Mouse (Mus musculus) gastrocnemius, adult 2 months (tissue): ENCODE measurements around the gene Atf5. TPM values are rescaled to one million over a fixed set of nuclear protein-coding genes. Genes with fewer than 3 reads are reported as not detected.

Experiments used
- DNase-seq: peaks from one replicate; pipeline ENCODE4 v3.0.0; 2022
- H3K27ac ChIP-seq: fragments of 200-600 bp; 2 replicates; pipeline ENCODE4 v1.8.1; 2022; ENCODE audit warnings: mild to moderate bottlenecking
- H3K4me3 ChIP-seq: fragments of 200-600 bp; 2 replicates; pipeline ENCODE4 v1.8.1; 2022; ENCODE audit warnings: mild to moderate bottlenecking, moderate library complexity
- CTCF ChIP-seq: fragments of 200-600 bp; IDR thresholded peaks from 2 replicates; pipeline ENCODE4 v1.8.1; 2022; ENCODE audit warnings: antibody characterized with exemption, mild to moderate bottlenecking, moderate library complexity
- intact Hi-C: fragments of 180-260 bp; cut with DNase I; formaldehyde crosslinking; loops from one replicate; pipeline ENCODE4 v1.15.1; 2025
- total RNA-seq, 2 experiments: library from RNA; stranded (reverse); gene quantifications; 2 replicates each; pipeline ENCODE4 v1.2.3; 2021

The Atf5 gene
- total RNA-seq, 2 experiments from 2014 or later: 74.7 to 115 TPM

GRCm38 (mm10) chr7:44814423-44814822 is 2.0 kb downstream of the Atf5 start:
- Histone ChIP-seq H3K4me3 (peak overlapping the region; percentile 99), H3K27ac (peak overlapping the region; percentile 99; the same call in 1 of the 2 replicates)
- no peak for DNase-seq
- intact Hi-C loops: loop anchor here (10.0 kb wide), 1 partner anchor 170 kb away; no protein-coding TSS in a partner anchor
- no peak for TF ChIP-seq CTCF

GRCm38 (mm10) chr7:44813985-44814384 is 2.5 kb downstream of the Atf5 start:
- intact Hi-C loops: loop anchor here (10.0 kb wide), 1 partner anchor 169 kb away; no protein-coding TSS in a partner anchor
- H3K27ac ChIP-seq: no peak overlapping the region
- peak overlapping the region; percentile 99 for H3K4me3 ChIP-seq
- DNase-seq: no peak
- TF ChIP-seq CTCF: no peak

GRCm38 (mm10) chr7:44812651-44813325 is 3.7 kb downstream of the Atf5 start:
- DNase-seq: no peak
- no peak for TF ChIP-seq CTCF
- Histone ChIP-seq H3K27ac (no peak overlapping the region), H3K4me3 (0 out of 2 replicates have a peak overlapping the region, but pooled peaks have one; percentile 3)
- intact Hi-C loops: loop anchor here (10.0 kb wide), 1 partner anchor 168 kb away; no protein-coding TSS in a partner anchor

DNA sequence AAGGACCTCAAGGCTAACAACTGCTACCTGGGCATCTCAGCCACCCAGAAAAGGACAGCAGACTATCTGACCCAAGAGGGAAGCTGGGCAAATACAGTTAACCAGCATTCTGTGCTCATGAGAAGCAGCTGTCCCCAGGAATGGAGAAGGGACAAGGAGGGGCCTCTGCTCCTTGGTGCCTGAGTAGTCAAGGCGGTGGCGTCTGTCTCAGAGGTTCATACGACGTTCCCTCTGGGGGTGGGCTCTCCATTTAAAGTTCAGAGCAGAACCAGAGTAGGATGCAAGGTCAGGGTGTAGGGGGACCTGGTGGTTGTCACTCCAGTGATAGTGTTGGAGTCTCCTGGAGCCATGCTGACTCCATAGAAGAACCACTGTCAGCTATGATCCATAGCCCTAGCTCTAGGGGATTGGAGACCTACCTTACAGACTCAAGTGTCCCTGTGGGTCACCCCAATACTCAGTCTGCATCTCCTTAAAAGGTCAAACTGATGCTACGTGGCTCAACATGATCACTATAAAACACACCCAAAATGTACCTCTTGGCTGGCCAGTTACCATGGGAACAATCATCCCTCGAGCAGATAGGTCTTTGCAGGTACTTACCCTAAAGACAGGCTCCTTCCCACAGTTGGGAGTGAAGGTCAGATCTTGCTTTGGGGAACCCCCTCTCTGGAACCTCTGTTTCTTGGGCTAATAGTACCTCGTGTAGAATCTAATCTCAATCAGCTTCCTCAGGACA is 5.5 kb downstream of the Atf5 start:
- no peak for TF ChIP-seq CTCF
- Histone ChIP-seq H3K27ac (no peak overlapping the region), H3K4me3 (no peak overlapping the region)
- DNase-seq: no peak
- intact Hi-C loops: loop anchor here (10.0 kb wide), 1 partner anchor 166 kb away; no protein-coding TSS in a partner anchor

DNA sequence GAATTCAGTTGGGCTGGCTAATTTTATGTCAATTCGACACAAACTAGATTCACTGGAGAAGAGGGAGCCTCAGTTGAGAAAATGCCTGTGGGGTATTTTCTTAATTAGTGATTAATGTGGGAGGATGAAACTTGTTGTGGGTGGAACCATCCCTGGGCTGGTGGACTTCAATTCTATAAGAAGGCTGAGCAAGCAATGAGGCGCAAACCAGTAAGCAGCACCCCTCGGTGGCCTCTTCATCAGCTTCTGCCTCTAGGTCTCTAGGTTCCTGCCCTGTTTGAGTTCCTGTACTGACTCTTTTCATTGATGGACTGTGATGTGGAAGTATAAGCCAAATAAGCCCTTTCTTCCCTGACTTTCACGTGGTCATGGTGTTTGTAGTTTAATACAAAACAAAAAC is 6.1 kb downstream of the Atf5 start:
- Histone ChIP-seq H3K27ac (no peak overlapping the region), H3K4me3 (no peak overlapping the region)
- intact Hi-C loops: loop anchor here (10.0 kb wide), 1 partner anchor 166 kb away; no protein-coding TSS in a partner anchor
- no peak for TF ChIP-seq CTCF
- DNase-seq: no peak

- TF ChIP-seq CTCF: no peak
- no peak overlapping the region for H3K27ac ChIP-seq
- H3K4me3 ChIP-seq: no peak overlapping the region
- intact Hi-C loops: no loop called here
- no peak for DNase-seq
These were observed 7.0 kb downstream of the Atf5 start for GRCm38 (mm10) chr7:44809466-44809865.

GRCm38 (mm10) chr7:44808927-44809326 is 7.5 kb downstream of the Atf5 start:
- Histone ChIP-seq H3K4me3 (no peak overlapping the region), H3K27ac (no peak overlapping the region)
- no peak for DNase-seq
- TF ChIP-seq CTCF: no peak
- intact Hi-C loops: no loop called here

DNA sequence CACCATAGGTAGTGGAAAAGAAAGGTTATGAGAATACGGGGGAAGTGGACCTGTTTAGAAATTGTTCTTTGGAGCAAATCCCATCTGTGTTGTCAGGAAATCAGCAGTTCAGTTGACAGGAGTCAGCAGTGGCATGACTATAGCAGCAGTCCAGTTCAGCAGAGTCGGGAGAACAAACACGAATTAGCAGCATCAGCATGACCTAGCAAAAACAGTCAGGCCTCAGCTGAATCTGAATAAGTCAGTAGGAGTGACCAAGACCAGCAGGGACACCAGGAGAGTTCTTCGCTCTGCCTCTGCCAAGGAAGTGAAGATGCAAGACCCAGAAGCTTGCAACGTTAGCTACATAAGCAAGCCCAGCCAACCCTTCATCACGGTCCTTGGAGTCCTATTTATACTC is 23.7 kb downstream of the Atf5 start:
- intact Hi-C loops: no loop called here
- no peak for DNase-seq
- Histone ChIP-seq H3K27ac (no peak overlapping the region), H3K4me3 (no peak overlapping the region)
- no peak for TF ChIP-seq CTCF

DNA sequence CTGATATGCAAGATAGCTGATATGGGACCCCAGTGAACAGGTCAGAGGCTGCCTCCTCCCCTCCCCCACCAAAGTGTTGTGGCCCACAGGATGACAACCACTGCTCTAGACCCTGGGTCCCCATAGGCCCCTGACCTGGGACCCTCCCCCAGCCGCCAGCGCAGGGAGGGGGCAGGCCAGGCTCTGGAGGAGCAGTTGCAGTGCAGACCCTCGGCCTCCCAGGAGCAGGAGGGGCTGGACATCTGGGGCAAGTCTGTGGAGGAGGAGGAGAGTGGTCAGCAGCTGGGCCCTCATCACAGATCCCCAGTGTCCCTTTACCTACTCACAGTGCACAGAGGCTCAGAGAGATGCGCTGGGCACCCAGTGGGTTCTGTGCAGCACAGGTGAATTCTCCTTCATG is 26.4 kb downstream of the Atf5 start:
- H3K27ac ChIP-seq: no peak overlapping the region
- intact Hi-C loops: no loop called here
- no peak for TF ChIP-seq CTCF
- no peak overlapping the region for H3K4me3 ChIP-seq
- DNase-seq: no peak

GRCm38 (mm10) chr7:44789531-44789930 is 26.9 kb downstream of the Atf5 start:
- TF ChIP-seq CTCF: no peak
- no peak overlapping the region for H3K27ac ChIP-seq
- H3K4me3 ChIP-seq: no peak overlapping the region
- DNase-seq: no peak
- intact Hi-C loops: no loop called here

- intact Hi-C loops: no loop called here
- Histone ChIP-seq H3K27ac (no peak overlapping the region), H3K4me3 (no peak overlapping the region)
- TF ChIP-seq CTCF: no peak
- DNase-seq: no peak
These were observed 36.4 kb downstream of the Atf5 start for GRCm38 (mm10) chr7:44780101-44780500.

GRCm38 (mm10) chr7:44776849-44777498 is 39.5 kb downstream of the Atf5 start:
- no peak overlapping the region for H3K4me3 ChIP-seq
- H3K27ac ChIP-seq: peak overlapping the region; percentile 12; the same call in 1 of the 2 replicates
- no peak for TF ChIP-seq CTCF
- intact Hi-C loops: no loop called here
- DNase-seq: no peak
